Mouse (Mus musculus) E14TG2a.4 (cell line): ENCODE measurements around the gene Pcsk6.

ENCODE experiments used
- H3K27me3 ChIP-seq: 2 replicates; pipeline ENCODE4 v1.6.1; 2014; ENCODE audit warnings: low read length, control low read depth; ENCODE audit not compliant: insufficient read depth
- H3K36me3 ChIP-seq: 2 replicates; pipeline ENCODE4 v1.6.1; 2014; ENCODE audit warnings: low read length, control low read depth; ENCODE audit not compliant: insufficient read depth
- H3K4me1 ChIP-seq: replicated peaks from 2 replicates; pipeline ENCODE4 v1.6.1; 2014; ENCODE audit warnings: low read depth, low read length, control low read depth
- H3K4me3 ChIP-seq: replicated peaks from 2 replicates; pipeline ENCODE4 v1.5.1; 2014; ENCODE audit warnings: mild to moderate bottlenecking, low read length
- H3K9me3 ChIP-seq: 2 replicates; pipeline ENCODE4 v1.6.1; 2014; ENCODE audit warnings: low read length, control low read depth
- CTCF ChIP-seq: conservative IDR thresholded peaks from 2 replicates; pipeline ENCODE4 v1.5.1; 2014; ENCODE audit warnings: low read length
- NANOG ChIP-seq: IDR thresholded peaks from 2 replicates; pipeline ENCODE4 v1.6.1; 2014; ENCODE audit warnings: borderline replicate concordance, low read length, mixed read lengths
- POU5F1 ChIP-seq: IDR thresholded peaks from 2 replicates; pipeline ENCODE4 v1.6.1; 2014; ENCODE audit warnings: low read length, borderline replicate concordance

The Pcsk6 gene

DNA sequence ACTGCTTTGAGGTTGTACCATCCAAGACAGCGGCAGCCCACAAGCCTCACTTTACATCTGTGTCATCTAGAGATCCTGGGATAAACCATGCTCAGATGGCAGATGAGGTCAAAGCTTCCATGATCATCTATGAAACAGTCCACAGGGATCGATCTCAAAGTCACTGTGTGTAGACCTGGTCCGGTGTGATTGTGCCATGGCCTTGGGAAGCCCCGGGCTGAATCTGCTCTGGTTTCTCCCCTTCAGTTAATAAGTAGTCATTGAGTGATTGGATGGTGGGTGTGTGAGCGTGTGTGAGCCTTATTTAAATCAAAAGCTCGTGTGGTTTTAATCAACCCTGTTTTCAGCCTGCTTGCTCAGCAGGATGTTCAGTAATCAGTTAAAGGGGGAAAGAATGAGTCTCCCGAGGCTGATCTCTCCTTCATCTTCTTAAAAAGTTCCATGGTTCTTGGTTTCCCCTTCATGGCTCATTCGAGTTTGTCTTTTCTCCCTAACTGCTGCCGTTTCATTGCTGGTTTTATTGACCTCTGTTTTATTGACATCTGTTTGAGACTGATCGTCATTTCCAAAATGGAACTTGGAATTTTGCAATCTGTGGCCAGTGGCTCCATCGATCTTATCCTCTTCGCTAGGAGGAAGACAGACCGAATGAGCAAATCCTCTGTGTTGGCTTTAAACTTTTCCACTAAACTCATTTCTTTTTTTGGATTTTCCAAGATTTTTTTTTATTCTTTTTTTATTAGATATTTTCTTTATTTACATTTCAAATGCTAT lies 142.5 kb downstream of the Pcsk6 start:
- no peaks in the 10 kb centered on the region for H3K9me3 ChIP-seq
- no peak overlapping the region for H3K4me3 ChIP-seq
- peaks cover 6% of the 10 kb centered on the region; the same call in 1 of the 2 replicates for H3K4me1 ChIP-seq
- H3K36me3 ChIP-seq = 0 out of 2 replicates have a peak, but pooled peaks cover 9% of the 10 kb centered on the region
- TF ChIP-seq POU5F1 = no peak
- no peak for TF ChIP-seq CTCF
- TF ChIP-seq NANOG = no peak
- H3K27me3 ChIP-seq = no peaks in the 10 kb centered on the region

DNA sequence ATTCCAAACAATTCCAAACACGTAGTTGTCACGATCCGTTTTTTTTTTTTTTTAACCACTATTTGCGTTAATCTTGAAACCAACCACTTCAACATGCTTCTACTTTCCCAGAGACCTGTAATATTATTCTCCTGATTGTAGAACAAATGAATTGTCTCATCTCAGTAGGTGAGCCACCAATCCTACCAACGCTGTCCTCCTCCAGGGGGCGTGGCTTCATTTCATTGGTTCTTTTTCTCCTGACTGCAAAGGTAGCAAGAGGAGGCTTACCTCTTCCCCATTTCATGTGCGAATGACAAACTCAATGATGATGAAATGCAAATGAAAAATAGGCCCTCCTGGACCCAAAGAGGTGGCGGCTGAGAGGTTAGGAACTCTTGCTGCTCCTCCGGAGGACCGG lies 143.5 kb downstream of the Pcsk6 start:
- TF ChIP-seq NANOG = no peak
- TF ChIP-seq POU5F1 = no peak
- no peak for TF ChIP-seq CTCF
- no peaks in the 10 kb centered on the region for H3K27me3 ChIP-seq
- H3K4me3 ChIP-seq = no peak overlapping the region
- H3K36me3 ChIP-seq = peaks cover 13% of the 10 kb centered on the region; the same call in 1 of the 2 replicates
- H3K4me1 ChIP-seq = peaks cover 6% of the 10 kb centered on the region; the same call in 1 of the 2 replicates
- no peaks in the 10 kb centered on the region for H3K9me3 ChIP-seq

DNA sequence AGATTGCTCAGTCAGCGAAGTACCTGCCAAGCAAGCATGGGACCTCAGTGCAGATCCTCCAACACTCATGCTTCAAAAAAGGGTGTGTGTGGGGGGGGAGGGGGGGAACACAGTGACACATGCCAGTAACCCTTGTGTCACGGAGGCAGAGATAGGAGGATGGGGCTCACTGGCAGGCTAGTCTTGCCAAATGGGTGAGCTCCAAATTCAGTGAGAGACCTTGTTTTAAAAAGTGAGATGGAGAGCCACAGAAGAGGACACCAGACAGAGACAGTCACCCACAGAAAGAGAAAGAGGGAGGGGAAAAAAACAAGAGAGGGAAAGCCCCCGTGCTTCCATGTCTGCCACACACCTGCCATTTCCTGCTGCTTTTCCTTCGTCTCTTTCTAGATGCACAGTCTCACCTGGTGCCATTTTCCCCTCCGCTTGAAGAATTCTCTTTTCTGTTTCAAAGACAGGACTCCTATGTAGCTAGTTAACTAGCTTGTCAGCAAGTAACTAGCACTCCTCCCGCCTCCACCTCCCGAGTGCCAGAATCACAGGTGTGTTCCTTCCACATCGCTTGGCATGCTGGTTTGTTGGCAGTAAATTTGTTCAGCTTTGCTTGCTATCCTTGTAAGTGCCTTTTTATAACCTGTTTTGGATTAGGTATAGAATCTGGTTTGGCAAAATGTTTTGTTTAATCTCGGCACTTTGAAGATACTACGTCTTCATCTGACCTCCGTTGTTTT lies 146.8 kb downstream of the Pcsk6 start:
- peaks cover 9% of the 10 kb centered on the region for H3K4me1 ChIP-seq
- no peak overlapping the region for H3K4me3 ChIP-seq
- no peaks in the 10 kb centered on the region for H3K9me3 ChIP-seq
- peaks cover 10% of the 10 kb centered on the region; the same call in 1 of the 2 replicates for H3K36me3 ChIP-seq
- no peak for TF ChIP-seq CTCF
- TF ChIP-seq POU5F1 = no peak
- TF ChIP-seq NANOG = no peak
- H3K27me3 ChIP-seq = no peaks in the 10 kb centered on the region

DNA sequence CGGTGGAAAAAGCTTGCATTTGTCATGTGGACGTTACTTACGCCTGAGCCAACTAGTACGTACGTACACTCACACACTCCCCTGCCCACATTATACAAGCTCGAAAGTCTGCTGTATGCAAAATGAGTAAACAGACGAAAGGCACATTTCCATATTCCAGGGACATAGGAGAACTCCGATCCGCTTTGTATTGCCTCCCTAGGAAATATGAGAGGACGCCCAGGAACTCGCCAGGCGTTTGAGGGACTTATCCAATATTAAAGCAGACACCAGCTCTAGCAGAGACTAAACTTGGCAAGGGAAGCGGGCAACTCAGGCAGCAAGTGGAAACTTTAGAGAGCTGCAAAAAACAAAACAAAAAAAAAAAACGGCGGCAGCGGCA lies 147.3 kb downstream of the Pcsk6 start:
- no peaks in the 10 kb centered on the region for H3K27me3 ChIP-seq
- no peak overlapping the region for H3K4me3 ChIP-seq
- H3K36me3 ChIP-seq = peaks cover 10% of the 10 kb centered on the region; the same call in 1 of the 2 replicates
- H3K9me3 ChIP-seq = no peaks in the 10 kb centered on the region
- peaks cover 9% of the 10 kb centered on the region for H3K4me1 ChIP-seq
- TF ChIP-seq POU5F1 = no peak
- TF ChIP-seq CTCF = no peak
- TF ChIP-seq NANOG = no peak

DNA sequence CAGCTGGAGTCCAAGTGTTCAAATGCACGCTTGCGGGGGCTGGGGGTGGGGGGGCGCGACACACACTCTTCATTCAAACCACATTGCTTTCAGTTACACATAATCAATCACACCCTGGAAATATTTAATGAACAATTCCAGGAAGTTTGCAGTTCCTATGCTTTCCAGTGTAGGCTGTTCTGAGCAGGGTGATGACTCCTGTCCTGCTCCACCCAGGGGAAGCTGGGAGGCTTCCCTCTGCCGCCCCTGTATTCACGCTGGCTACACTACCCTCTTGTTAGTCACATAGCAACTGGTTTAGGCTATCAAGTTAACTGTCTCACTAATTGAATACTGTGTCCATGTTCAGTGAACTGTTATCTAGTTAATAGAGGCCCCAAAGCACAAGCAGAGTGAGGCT lies 149.0 kb downstream of the Pcsk6 start:
- Histone ChIP-seq H3K4me3 (no peak overlapping the region), H3K4me1 (peaks cover 9% of the 10 kb centered on the region), H3K27me3 (no peaks in the 10 kb centered on the region), H3K9me3 (no peaks in the 10 kb centered on the region), H3K36me3 (peaks cover 10% of the 10 kb centered on the region; the same call in 1 of the 2 replicates)
- TF ChIP-seq POU5F1 (no peak), CTCF (no peak), NANOG (no peak)

DNA sequence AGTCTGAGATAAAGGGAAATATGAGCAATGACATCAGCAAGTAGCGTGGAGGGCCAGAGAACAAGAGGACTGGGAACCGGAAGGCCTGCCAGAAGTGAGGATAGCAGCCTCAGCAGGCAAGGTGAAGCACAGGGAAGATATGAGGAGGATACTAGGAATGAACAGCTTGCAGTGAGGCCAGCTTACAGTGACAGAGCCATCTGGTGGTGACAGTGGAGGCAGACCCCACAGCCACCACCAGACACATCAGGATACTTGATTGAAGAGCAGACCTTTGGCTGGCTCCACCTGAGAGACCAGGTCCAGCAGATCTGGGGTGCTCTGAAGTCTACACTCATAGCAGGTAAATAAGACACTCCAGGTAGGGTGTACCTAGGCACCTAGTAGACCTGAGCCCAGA lies 166.2 kb downstream of the Pcsk6 start:
- no peaks in the 10 kb centered on the region for H3K36me3 ChIP-seq
- H3K4me1 ChIP-seq = peaks cover 11% of the 10 kb centered on the region
- TF ChIP-seq POU5F1 = no peak
- TF ChIP-seq NANOG = no peak
- TF ChIP-seq CTCF = no peak; the same call in 1 of the 2 replicates
- H3K9me3 ChIP-seq = peaks cover under 1% of the 10 kb centered on the region; the same call in 1 of the 2 replicates
- no peak overlapping the region for H3K4me3 ChIP-seq
- no peaks in the 10 kb centered on the region for H3K27me3 ChIP-seq

DNA sequence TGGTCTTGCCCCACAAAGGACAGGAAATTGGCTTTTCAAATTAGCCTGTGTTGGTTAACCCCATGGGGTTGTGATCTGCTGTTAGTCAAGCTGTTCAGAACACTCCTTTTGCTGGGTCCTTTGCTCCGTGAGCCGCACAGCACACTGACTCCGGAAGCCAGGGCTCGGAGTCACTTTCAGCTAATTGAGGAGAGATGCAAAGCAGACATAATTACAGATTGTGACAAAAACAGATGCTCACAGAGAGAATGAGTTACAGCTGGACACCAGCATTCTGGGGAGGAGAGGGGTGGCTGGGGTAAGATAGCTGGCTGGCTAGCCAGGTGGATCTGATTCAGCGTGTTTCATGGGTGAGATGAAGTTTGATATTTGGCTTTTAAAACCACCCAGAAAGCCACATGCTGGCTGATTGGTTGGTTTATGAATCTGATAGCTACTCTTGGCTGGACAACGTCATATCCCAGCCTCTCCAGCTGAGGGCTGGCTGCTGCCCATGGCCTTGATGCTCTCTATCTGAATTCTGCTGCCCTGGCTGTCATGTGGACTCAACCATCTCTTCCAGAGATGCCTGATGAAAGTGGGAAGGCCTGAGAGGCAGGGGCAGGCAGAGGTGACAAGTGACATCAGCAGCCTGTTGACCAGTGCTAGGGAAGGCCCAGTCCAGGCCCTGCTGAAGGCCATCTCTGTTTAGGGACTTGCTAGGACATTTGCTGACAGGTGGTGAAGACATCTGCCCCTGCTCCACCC lies 167.4 kb downstream of the Pcsk6 start:
- peaks cover 4% of the 10 kb centered on the region; the same call in 1 of the 2 replicates for H3K36me3 ChIP-seq
- no peaks in the 10 kb centered on the region for H3K27me3 ChIP-seq
- TF ChIP-seq NANOG = peak; percentile 10; the same call in 1 of the 2 replicates
- no peak for TF ChIP-seq CTCF
- no peak for TF ChIP-seq POU5F1
- H3K9me3 ChIP-seq = no peaks in the 10 kb centered on the region
- peaks cover 11% of the 10 kb centered on the region for H3K4me1 ChIP-seq
- H3K4me3 ChIP-seq = no peak overlapping the region

DNA sequence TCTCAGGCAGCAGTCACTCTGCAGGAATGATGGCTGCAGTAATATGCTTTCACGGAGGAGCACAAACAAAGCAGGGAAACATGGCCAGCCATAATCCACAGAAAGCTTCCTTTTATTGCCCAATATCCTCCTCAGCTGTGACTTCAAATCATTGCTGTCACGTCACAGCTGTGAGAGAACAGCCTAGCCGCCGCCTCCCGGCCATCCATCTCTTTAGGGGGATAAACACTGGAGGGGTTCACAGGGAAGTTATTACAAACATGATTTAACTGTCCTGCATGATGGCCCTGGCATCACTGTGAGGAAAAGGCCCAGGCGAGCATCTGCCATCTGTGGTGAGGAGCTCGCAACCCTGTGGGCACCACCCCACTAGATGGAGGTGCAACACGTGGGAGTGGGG lies 175.3 kb downstream of the Pcsk6 start:
- Histone ChIP-seq H3K9me3 (peaks cover 21% of the 10 kb centered on the region), H3K4me1 (no peaks in the 10 kb centered on the region), H3K27me3 (no peaks in the 10 kb centered on the region), H3K4me3 (no peak overlapping the region), H3K36me3 (peaks cover 43% of the 10 kb centered on the region)
- TF ChIP-seq POU5F1 (no peak), NANOG (no peak)
